Mouse (Mus musculus) heart, postnatal 0 days (tissue): ENCODE measurements at regions not wholly inside any gene's neighbourhood (a gene's known extent, or its start where the extent isn't known, plus 50 kb on each side); places are given as distances from the start of the nearest gene placed in this dataset.

ENCODE experiments used
- CTCF ChIP-seq: IDR thresholded peaks from 2 replicates; pipeline ENCODE4 v1.5.1; 2016; ENCODE audit warnings: antibody characterized with exemption, control low read depth, low read depth
- EP300 ChIP-seq: IDR thresholded peaks from 2 replicates; pipeline ENCODE4 v1.6.1; 2016; ENCODE audit warnings: antibody characterized with exemption, low read depth

GRCm38 (mm10) chr6:31106856-31107359 is 148.0 kb upstream of the Klf14 start:
- TF ChIP-seq CTCF (no peak), EP300 (no peak)
